Mouse (Mus musculus): ENCODE results near the gene Zfp319. TPM values are rescaled to one million over a fixed set of nuclear protein-coding genes. Genes with fewer than 3 reads are reported as not detected.
A peak's percentile ranks its signal among the peaks of the same experiment; 100 is the strongest.

The Zfp319 gene
- polyA plus RNA-seq, 1 experiment from 2014 or later, result 0.97 TPM

GRCm38 (mm10) chr8:95315350-95315749 is 16.4 kb downstream of the Zfp319 start:
- no peak for ATAC-seq
- 81% methylated on average over 1 of the region's 1 CpGs for WGBS (ENCODE audit: insufficient replicate concordance)
- H3K36me3 ChIP-seq (replicated peaks; ENCODE audit: insufficient read depth, low read length), result no peaks in the 10 kb centered on the region
- no peaks in the 10 kb centered on the region for H3K27me3 ChIP-seq (ENCODE audit: insufficient read depth, low read length)
- DNase-seq, result no peak
- no peak overlapping the region for H3K4me2 ChIP-seq (ENCODE audit: low read depth, low read length)
- H3K9ac ChIP-seq (replicated peaks), result no peak overlapping the region
- TF ChIP-seq CTCF (IDR thresholded peaks at IDR 0.05; ENCODE audit: low read depth) (no peak), EP300 (IDR thresholded peaks at IDR 0.05; ENCODE audit: low read depth) (no peak)
- peaks cover 7% of the 10 kb centered on the region for H3K4me1 ChIP-seq (ENCODE audit: insufficient read depth)
- no peak overlapping the region for H3K27ac ChIP-seq (ENCODE audit: low read depth)
- no peaks in the 10 kb centered on the region for H3K9me3 ChIP-seq (ENCODE audit: low read length)
- no peak overlapping the region for H3K4me3 ChIP-seq (ENCODE audit: low read depth, low read length)

GRCm38 (mm10) chr8:95314707-95315106 is 17.0 kb downstream of the Zfp319 start:
- 52% methylated on average over 2 of the region's 2 CpGs for WGBS (ENCODE audit: insufficient replicate concordance)
- ATAC-seq, result no peak
- Histone ChIP-seq H3K4me2 (ENCODE audit: low read depth, low read length) (no peak overlapping the region), H3K27ac (ENCODE audit: low read depth) (no peak overlapping the region), H3K36me3 (replicated peaks; ENCODE audit: insufficient read depth, low read length) (no peaks in the 10 kb centered on the region), H3K9ac (replicated peaks) (no peak overlapping the region), H3K4me3 (ENCODE audit: low read depth, low read length) (no peak overlapping the region), H3K4me1 (ENCODE audit: insufficient read depth) (0 out of 2 replicates have a peak, but pooled peaks cover under 1% of the 10 kb centered on the region), H3K27me3 (ENCODE audit: insufficient read depth, low read length) (no peaks in the 10 kb centered on the region), H3K9me3 (ENCODE audit: low read length) (no peaks in the 10 kb centered on the region)
- no peak; the same call in 1 of the 2 replicates for TF ChIP-seq CTCF (IDR thresholded peaks at IDR 0.05; ENCODE audit: low read depth)
- no peak for TF ChIP-seq EP300 (IDR thresholded peaks at IDR 0.05; ENCODE audit: low read depth)
- DNase-seq, result no peak

GRCm38 (mm10) chr8:95313857-95314256 is 17.9 kb downstream of the Zfp319 start:
- no peak overlapping the region for H3K27ac ChIP-seq (ENCODE audit: low read depth)
- H3K9ac ChIP-seq (replicated peaks), result no peak overlapping the region
- H3K9me3 ChIP-seq (ENCODE audit: low read length), result no peaks in the 10 kb centered on the region
- H3K36me3 ChIP-seq (replicated peaks; ENCODE audit: insufficient read depth, low read length), result no peaks in the 10 kb centered on the region
- H3K27me3 ChIP-seq (ENCODE audit: insufficient read depth, low read length), result no peaks in the 10 kb centered on the region
- WGBS (ENCODE audit: insufficient replicate concordance), result 83% methylated on average over 6 of the region's 6 CpGs
- H3K4me1 ChIP-seq (ENCODE audit: insufficient read depth), result no peaks in the 10 kb centered on the region
- H3K4me3 ChIP-seq (ENCODE audit: low read depth, low read length), result no peak overlapping the region
- H3K4me2 ChIP-seq (ENCODE audit: low read depth, low read length), result no peak overlapping the region
- DNase-seq (no peak), ATAC-seq (no peak)
- TF ChIP-seq CTCF (IDR thresholded peaks at IDR 0.05; ENCODE audit: low read depth) (no peak), EP300 (IDR thresholded peaks at IDR 0.05; ENCODE audit: low read depth) (no peak)

- DNase-seq (peak; percentile 52), ATAC-seq (no peak)
- Histone ChIP-seq H3K27ac (ENCODE audit: low read depth) (no peak overlapping the region), H3K4me3 (ENCODE audit: low read depth, low read length) (no peak overlapping the region), H3K4me2 (ENCODE audit: low read depth, low read length) (no peak overlapping the region), H3K4me1 (ENCODE audit: insufficient read depth) (no peaks in the 10 kb centered on the region), H3K36me3 (replicated peaks; ENCODE audit: insufficient read depth, low read length) (no peaks in the 10 kb centered on the region), H3K27me3 (ENCODE audit: insufficient read depth, low read length) (no peaks in the 10 kb centered on the region), H3K9ac (replicated peaks) (no peak overlapping the region), H3K9me3 (ENCODE audit: low read length) (no peaks in the 10 kb centered on the region)
- no peak for TF ChIP-seq EP300 (IDR thresholded peaks at IDR 0.05; ENCODE audit: low read depth)
- peak; percentile 57 for TF ChIP-seq CTCF (IDR thresholded peaks at IDR 0.05; ENCODE audit: low read depth)
- 62% methylated on average over 18 of the region's 18 CpGs for WGBS (ENCODE audit: insufficient replicate concordance)
Observed at GRCm38 (mm10) chr8:95312836-95313235, 18.9 kb downstream of the Zfp319 start.

- no peaks in the 10 kb centered on the region for H3K27me3 ChIP-seq (ENCODE audit: insufficient read depth, low read length)
- no peak for ATAC-seq
- WGBS (ENCODE audit: insufficient replicate concordance), result 49% methylated on average over 6 of the region's 6 CpGs
Observed at GRCm38 (mm10) chr8:95310342-95310970, 21.3 kb downstream of the Zfp319 start, which contains the start of gene Tepp. Tepp (plus strand) TSS chr8:95310566.

GRCm38 (mm10) chr8:95306431-95306830 is 25.3 kb downstream of the Zfp319 start, which contains the start of gene Cngb1:
Cngb1 (minus strand) TSS chr8:95306585.
- no peaks in the 10 kb centered on the region for H3K9me3 ChIP-seq (ENCODE audit: low read length)
- ATAC-seq (no peak), DNase-seq (no peak)
- H3K27ac ChIP-seq (ENCODE audit: low read depth), result no peak within 1 kb of the TSS
- TF ChIP-seq EP300 (IDR thresholded peaks at IDR 0.05; ENCODE audit: low read depth) (no peak), CTCF (IDR thresholded peaks at IDR 0.05; ENCODE audit: low read depth) (no peak)
- 48% methylated on average over 6 of the region's 6 CpGs for WGBS (ENCODE audit: insufficient replicate concordance)
- H3K4me2 ChIP-seq (ENCODE audit: low read depth, low read length), result no peak within 1 kb of the TSS
- H3K36me3 ChIP-seq (replicated peaks; ENCODE audit: insufficient read depth, low read length), result no peaks in the 10 kb centered on the region
- no peak within 1 kb of the TSS for H3K9ac ChIP-seq (replicated peaks)
- H3K27me3 ChIP-seq (ENCODE audit: insufficient read depth, low read length), result no peaks in the 10 kb centered on the region
- no peak within 1 kb of the TSS for H3K4me3 ChIP-seq (ENCODE audit: low read depth, low read length)
- no peaks in the 10 kb centered on the region for H3K4me1 ChIP-seq (ENCODE audit: insufficient read depth)

More at GRCm38 (mm10) chr8:95310342-95310970, 21.3 kb downstream of the Zfp319 start, which contains the start of gene Tepp:
- TF ChIP-seq CTCF (IDR thresholded peaks at IDR 0.05; ENCODE audit: low read depth) (no peak), EP300 (IDR thresholded peaks at IDR 0.05; ENCODE audit: low read depth) (no peak)
- H3K4me2 ChIP-seq (ENCODE audit: low read depth, low read length), result no peak within 1 kb of the TSS
- no peak within 1 kb of the TSS for H3K4me3 ChIP-seq (ENCODE audit: low read depth, low read length)
- no peak within 1 kb of the TSS for H3K9ac ChIP-seq (replicated peaks)
- no peak for DNase-seq
- H3K9me3 ChIP-seq (ENCODE audit: low read length), result no peaks in the 10 kb centered on the region
- H3K36me3 ChIP-seq (replicated peaks; ENCODE audit: insufficient read depth, low read length), result no peaks in the 10 kb centered on the region
- H3K4me1 ChIP-seq (ENCODE audit: insufficient read depth), result no peaks in the 10 kb centered on the region
- no peak within 1 kb of the TSS for H3K27ac ChIP-seq (ENCODE audit: low read depth)
